Mouse (Mus musculus) small intestine, adult 2 months (tissue): ENCODE measurements around the gene Gm20388. TPM values are rescaled to one million over a fixed set of nuclear protein-coding genes. Genes with fewer than 3 reads are reported as not detected.

Experiments used
- H3K27ac ChIP-seq: fragments of 200-500 bp; 2 replicates; pipeline ENCODE4 v1.5.1; 2012; ENCODE audit warnings: low read depth, low read length, control low read depth, inconsistent platforms; ENCODE audit not compliant: insufficient read depth
- H3K27me3 ChIP-seq: fragments of 200-500 bp; 2 replicates; pipeline ENCODE4 v1.6.1; 2012; ENCODE audit warnings: mild to moderate bottlenecking, moderate library complexity, low read length, inconsistent platforms; ENCODE audit not compliant: control insufficient read depth, insufficient read depth
- H3K36me3 ChIP-seq: fragments of 200-500 bp; 2 replicates; pipeline ENCODE4 v1.6.1; 2012; ENCODE audit warnings: mild to moderate bottlenecking, low read length, control low read depth, inconsistent platforms; ENCODE audit not compliant: control insufficient read depth, insufficient read depth
- H3K4me1 ChIP-seq: fragments of 200-500 bp; 2 replicates; pipeline ENCODE4 v1.6.1; 2012; ENCODE audit warnings: low read length, inconsistent platforms, mixed read lengths; ENCODE audit not compliant: control insufficient read depth, insufficient read depth, insufficient read length
- H3K4me3 ChIP-seq: fragments of 200-500 bp; 2 replicates; pipeline ENCODE4 v1.5.1; 2012; ENCODE audit warnings: low read depth, mild to moderate bottlenecking, control low read depth, inconsistent platforms, low read length, moderate library complexity
- CTCF ChIP-seq: fragments of 200-500 bp; IDR thresholded peaks from 2 replicates; pipeline ENCODE4 v1.5.1; 2012; ENCODE audit warnings: low read depth, mild to moderate bottlenecking, control low read depth, inconsistent platforms, low read length, moderate library complexity, mixed read lengths; ENCODE audit not compliant: insufficient replicate concordance, insufficient read length; ENCODE audit errors: extremely low read depth
- POLR2A ChIP-seq: fragments of 200-500 bp; IDR thresholded peaks from 2 replicates; pipeline ENCODE4 v1.6.1; 2012; ENCODE audit warnings: low read depth, mild to moderate bottlenecking, control low read depth, inconsistent platforms, low read length, moderate library complexity
- WGBS: fragments of 180-500 bp; shearing (Covaris S2); methylation state at CpG from one replicate; pipeline ENCODE4 v1.1.7; 2018; 5-methylcytosine and 5-hydroxymethylcytosine counted together
- polyA plus RNA-seq: library from polyadenylated mRNA; depleted of rRNA; stranded (reverse); fragments of >200 nt; gene quantifications from 2 replicates; pipeline ENCODE4 v1.2.3, GENCODE M21; 2012

Gm20388 gene
- polyA plus RNA-seq, 1 experiment: 37.3 TPM

DNA sequence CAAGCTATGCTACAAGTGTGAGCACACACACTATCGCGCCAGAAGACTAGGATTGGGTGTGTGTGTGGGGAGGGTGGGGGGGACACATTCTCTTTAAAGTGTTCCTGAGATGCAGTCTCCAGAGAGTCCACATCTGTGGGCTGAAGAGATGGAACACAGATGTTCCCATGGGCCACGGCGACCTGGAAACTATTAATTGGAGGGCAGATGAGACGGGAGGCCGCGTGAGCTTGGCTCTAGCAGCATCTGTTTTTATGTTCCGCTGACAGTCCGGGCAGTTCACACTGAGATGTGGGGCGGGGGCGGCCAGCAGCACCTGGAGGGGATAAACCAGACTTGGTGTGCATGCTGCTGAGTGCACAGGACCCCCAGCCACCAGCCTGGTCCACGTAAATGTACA lies 2247.0 kb downstream of the Gm20388 start:
- 82% methylated on average over 12 of the region's 12 CpGs for WGBS
- no peaks in the 10 kb centered on the region for H3K27me3 ChIP-seq

DNA sequence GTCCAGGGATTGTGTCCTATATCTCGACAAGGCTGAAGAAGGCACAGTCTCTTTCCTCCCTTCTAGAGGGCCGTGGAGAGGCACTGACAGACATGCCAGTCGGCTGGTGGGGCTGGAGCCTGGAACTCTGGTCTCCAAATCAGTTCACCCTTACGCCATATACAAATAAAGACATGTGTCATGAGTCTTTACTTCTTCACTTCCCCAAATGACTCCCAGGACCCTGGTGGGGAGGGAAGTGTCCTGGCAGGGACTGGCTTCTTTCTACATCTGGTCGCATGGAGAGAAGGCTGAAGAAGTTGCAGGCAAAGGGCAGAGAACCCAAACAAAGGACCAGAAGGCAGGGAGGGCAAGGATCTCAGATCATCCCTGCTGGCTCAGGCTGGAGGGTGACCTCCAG lies 2249.5 kb downstream of the Gm20388 start:
- Histone ChIP-seq H3K4me1 (no peaks in the 10 kb centered on the region), H3K36me3 (no peaks in the 10 kb centered on the region), H3K27me3 (no peaks in the 10 kb centered on the region), H3K27ac (no peak overlapping the region), H3K4me3 (no peak overlapping the region)
- WGBS: 66% methylated on average over 5 of the region's 5 CpGs
- TF ChIP-seq CTCF (no peak), POLR2A (no peak)

More for the DNA sequence above, 2247.0 kb downstream of the Gm20388 start:
- TF ChIP-seq CTCF (no peak), POLR2A (no peak)
- H3K4me1 ChIP-seq: no peaks in the 10 kb centered on the region
- H3K36me3 ChIP-seq: no peaks in the 10 kb centered on the region
- H3K4me3 ChIP-seq: no peak overlapping the region
- no peak overlapping the region for H3K27ac ChIP-seq

DNA sequence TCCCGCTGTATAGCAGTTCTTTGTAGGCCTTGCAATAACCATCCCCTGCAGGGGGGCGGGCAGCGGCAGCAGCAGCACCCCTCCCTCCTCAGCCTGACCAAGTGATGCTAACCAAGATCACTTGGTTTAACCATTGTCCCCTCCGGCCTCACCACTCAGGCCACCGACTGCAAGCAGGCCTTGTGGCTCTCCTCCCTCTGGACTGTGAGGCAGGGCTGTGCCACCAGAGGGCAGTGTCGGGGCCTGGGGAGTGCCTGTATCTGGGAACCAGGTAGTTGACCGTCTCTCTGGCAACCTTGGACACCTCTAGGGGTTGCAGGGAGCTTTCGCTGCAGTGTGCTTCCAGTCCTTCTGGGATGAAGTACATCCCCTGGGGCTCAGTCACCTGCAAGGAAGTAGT lies 2252.4 kb downstream of the Gm20388 start:
- H3K4me1 ChIP-seq: no peaks in the 10 kb centered on the region
- H3K36me3 ChIP-seq: no peaks in the 10 kb centered on the region
- no peak overlapping the region for H3K4me3 ChIP-seq
- H3K27ac ChIP-seq: no peak overlapping the region
- no peaks in the 10 kb centered on the region for H3K27me3 ChIP-seq
- WGBS: 33% methylated on average over 8 of the region's 8 CpGs
- TF ChIP-seq POLR2A (no peak), CTCF (peak; percentile 64; the same call in 1 of the 2 replicates)

GRCm38 (mm10) chr8:122167204-122167860 lies 2256.7 kb downstream of the Gm20388 start:
- Histone ChIP-seq H3K4me1 (no peaks in the 10 kb centered on the region), H3K27me3 (no peaks in the 10 kb centered on the region), H3K27ac (no peak overlapping the region), H3K4me3 (no peak overlapping the region), H3K36me3 (no peaks in the 10 kb centered on the region)
- TF ChIP-seq CTCF (no peak), POLR2A (no peak)
- 74% methylated on average over 14 of the region's 14 CpGs for WGBS

DNA sequence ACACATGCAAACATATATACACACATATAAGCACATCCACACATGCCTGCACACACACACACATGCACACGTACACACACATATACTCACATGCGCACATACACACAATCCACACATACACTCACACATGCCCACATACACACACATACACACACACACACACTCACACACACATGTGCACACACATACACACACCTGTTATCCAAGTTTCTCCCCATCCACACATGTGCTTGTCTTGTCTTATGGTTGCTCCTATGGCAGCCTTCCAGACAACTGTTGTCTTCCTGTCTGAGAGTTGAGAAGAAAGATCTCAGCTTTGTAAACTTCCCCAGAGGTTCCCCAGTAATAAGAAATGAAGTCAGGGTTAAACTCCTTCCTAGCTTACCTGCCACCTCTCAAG lies 2258.8 kb downstream of the Gm20388 start:
- H3K36me3 ChIP-seq: no peaks in the 10 kb centered on the region
- 91% methylated on average over 2 of the region's 2 CpGs for WGBS

GRCm38 (mm10) chr8:122171823-122172222 lies 2261.2 kb downstream of the Gm20388 start:
- no peak overlapping the region for H3K27ac ChIP-seq
- no peaks in the 10 kb centered on the region for H3K27me3 ChIP-seq
- no peak for TF ChIP-seq CTCF
- no peak for TF ChIP-seq POLR2A
- no peak overlapping the region for H3K4me3 ChIP-seq
- H3K36me3 ChIP-seq: no peaks in the 10 kb centered on the region
- H3K4me1 ChIP-seq: no peaks in the 10 kb centered on the region
- 86% methylated on average over 4 of the region's 4 CpGs for WGBS

More for the DNA sequence above, 2258.8 kb downstream of the Gm20388 start:
- H3K4me1 ChIP-seq: no peaks in the 10 kb centered on the region
- no peak overlapping the region for H3K4me3 ChIP-seq
- TF ChIP-seq POLR2A (no peak), CTCF (no peak)
- no peaks in the 10 kb centered on the region for H3K27me3 ChIP-seq
- H3K27ac ChIP-seq: no peak overlapping the region

GRCm38 (mm10) chr8:122174133-122174930 lies 2263.7 kb downstream of the Gm20388 start:
- no peaks in the 10 kb centered on the region for H3K27me3 ChIP-seq
- no peaks in the 10 kb centered on the region for H3K36me3 ChIP-seq
- no peak overlapping the region for H3K27ac ChIP-seq
- no peaks in the 10 kb centered on the region for H3K4me1 ChIP-seq
- H3K4me3 ChIP-seq: no peak overlapping the region
- 16% methylated on average over 10 of the region's 10 CpGs for WGBS
- TF ChIP-seq POLR2A: no peak
- TF ChIP-seq CTCF: no peak
